Mouse (Mus musculus): ENCODE data around the gene Myo16.
A peak's percentile ranks its signal among the peaks of the same experiment; 100 is the strongest.

Gene Myo16

DNA sequence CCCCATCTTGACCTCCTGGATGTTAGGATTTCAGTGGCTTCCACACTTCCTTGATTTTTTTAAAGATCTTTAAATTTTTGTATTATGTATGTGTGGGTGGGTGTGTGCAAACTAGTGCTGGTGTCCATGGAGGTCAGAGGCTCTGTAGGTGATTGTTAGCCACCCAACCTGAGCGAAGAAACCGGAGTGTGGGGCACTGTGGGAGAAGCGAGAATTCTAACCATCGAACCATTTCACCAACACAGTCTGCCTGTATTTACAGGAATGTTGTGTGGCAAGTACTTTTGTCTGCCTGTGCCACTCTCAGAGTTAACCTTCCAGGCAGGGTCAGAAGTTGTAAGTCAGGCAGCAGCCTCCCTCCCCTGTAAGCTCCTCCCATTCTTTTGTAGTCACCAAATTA lies 22.3 kb downstream of the Myo16 start:
- DNase-seq (ENCODE audit: low read depth, low spot score): peak; percentile 53

DNA sequence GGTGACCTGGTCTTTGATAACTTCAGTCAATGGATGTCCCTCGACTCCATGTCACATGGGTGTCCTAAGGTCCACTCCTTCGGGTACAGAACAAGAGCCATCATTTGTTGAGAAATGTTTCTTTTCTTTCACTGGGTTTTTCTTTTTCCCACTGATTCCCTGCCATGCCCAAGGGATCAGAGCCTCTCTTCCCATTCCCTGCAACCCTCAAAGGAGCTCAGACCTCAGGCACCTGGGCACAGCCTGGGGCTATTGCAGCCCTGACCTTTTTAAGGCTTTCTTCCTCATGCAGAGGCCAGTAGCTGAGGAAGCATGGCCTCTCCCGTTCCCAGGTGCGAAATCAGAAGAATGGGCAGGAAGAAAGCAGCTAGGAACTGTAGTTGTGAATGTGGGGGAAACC lies 23.4 kb downstream of the Myo16 start:
- no peak for DNase-seq (ENCODE audit: low read depth, low spot score)

- DNase-seq (ENCODE audit: low read depth, low spot score): no peak
These were observed 25.3 kb downstream of the Myo16 start for GRCm38 (mm10) chr8:10178986-10179385.

- DNase-seq (ENCODE audit: low read depth, low spot score): no peak
These were observed 36.9 kb downstream of the Myo16 start for GRCm38 (mm10) chr8:10190607-10191006.

DNA sequence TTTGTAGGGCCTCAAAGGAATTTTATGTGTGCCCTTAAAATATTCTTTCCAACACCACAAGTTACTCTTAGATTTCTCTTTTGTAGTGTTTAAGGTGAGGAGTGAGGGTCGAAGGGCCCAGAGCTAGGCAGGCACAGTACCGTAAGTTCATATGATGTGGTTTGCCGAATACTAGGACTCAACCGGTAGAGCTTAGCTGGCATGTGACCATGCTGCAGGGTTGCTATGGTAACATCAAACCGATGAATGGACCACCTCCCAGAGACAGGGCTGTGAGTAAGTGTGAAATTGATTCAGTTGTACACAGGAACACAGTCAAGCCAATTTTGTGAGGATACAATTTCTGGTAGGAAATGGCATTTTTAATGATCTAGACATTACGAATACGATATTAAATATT lies 44.5 kb downstream of the Myo16 start:
- no peak for DNase-seq (ENCODE audit: low read depth, low spot score)

GRCm38 (mm10) chr8:10199301-10199700 lies 45.6 kb downstream of the Myo16 start:
- DNase-seq (ENCODE audit: low read depth, low spot score): no peak

- peak; percentile 63 for DNase-seq (ENCODE audit: low read depth, low spot score)
These were observed 46.3 kb downstream of the Myo16 start for GRCm38 (mm10) chr8:10200042-10200441.

DNA sequence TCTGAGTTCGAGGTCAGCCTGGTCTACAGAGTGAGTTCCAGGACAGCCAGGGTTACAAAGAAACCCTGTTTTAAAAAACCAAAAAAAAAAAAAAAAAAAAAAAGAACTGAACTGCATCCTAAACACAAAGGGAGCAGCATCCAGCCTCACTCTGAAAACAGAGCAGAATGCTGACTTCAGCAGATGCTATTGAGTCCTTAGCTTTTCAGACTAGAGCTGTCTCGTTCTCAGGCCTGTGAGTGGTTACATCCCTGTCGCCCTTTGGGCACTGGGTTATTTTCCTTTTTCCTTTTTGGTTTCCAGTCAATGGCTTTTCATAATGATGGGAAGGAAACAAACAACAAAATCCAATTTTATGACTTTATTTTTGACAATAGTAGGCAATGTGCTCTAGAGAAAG lies 61.3 kb downstream of the Myo16 start:
- DNase-seq (ENCODE audit: low read depth, low spot score): no peak

- peak; percentile 21 for DNase-seq (ENCODE audit: low read depth, low spot score)
These were observed 66.1 kb downstream of the Myo16 start for GRCm38 (mm10) chr8:10219761-10220276.

- no peak for DNase-seq (ENCODE audit: low read depth, low spot score)
These were observed 69.1 kb downstream of the Myo16 start for GRCm38 (mm10) chr8:10222770-10223169.

- DNase-seq (ENCODE audit: low read depth, low spot score): no peak
These were observed 70.0 kb downstream of the Myo16 start for GRCm38 (mm10) chr8:10223528-10224194.

DNA sequence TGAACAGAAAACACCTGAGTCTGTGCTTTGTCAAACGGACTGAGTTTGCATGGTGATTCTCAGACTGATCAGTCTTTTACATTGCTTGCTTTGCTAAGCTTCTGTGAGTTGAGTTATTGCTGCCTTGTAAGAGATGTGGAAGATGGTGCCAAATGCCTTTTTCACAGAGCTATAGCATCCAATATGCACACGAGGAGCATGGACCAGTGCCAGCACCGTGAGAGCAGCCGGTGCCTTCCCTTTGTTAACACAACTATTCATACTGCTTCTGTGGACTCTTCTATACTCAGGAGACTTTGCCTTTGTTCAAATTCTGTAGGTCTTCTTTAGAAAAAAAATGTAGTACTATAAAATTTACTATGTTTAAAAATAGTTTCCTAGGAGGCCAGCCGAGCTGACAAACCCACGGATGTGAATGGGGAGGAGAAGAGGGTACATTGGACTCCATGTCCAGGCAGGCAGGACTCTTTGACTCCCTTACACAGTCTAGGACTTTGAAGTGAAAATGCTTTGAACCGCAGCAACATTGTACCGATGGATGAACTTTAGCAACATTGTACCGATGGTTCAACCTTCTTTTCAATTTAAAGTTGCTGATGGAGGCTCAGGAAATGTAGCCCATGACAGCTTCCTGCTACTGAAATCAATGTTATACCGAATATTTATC lies 70.7 kb downstream of the Myo16 start:
- DNase-seq (ENCODE audit: low read depth, low spot score): no peak

DNA sequence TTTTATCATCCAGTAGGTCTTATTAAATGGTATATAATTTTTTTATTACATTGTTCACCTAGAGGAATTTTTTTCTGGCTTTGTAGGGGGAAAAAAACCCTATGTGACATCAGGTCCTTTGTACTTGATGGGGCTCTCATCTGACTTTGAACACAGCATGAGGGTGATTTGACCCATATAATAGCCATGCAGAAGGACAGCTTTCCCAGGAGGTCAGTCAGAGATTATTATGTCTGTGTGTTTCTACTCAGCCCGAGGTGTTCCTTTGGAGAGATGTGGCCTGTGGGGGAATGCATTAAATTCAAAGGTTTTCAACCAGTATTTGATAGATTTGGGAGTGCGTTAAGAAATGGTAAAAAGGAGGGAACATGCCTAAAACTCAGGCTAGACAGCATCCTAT lies 71.3 kb downstream of the Myo16 start:
- DNase-seq (ENCODE audit: low read depth, low spot score): no peak

- peak; percentile 72 for DNase-seq (ENCODE audit: low read depth, low spot score)
These were observed 77.1 kb downstream of the Myo16 start for GRCm38 (mm10) chr8:10230746-10231369.

GRCm38 (mm10) chr8:10234516-10234915 lies 80.8 kb downstream of the Myo16 start:
- DNase-seq (ENCODE audit: low read depth, low spot score): no peak

GRCm38 (mm10) chr8:10243344-10243743 lies 89.6 kb downstream of the Myo16 start:
- no peak for DNase-seq (ENCODE audit: low read depth, low spot score)

- DNase-seq (ENCODE audit: low read depth, low spot score): peak; percentile 54
These were observed 95.4 kb downstream of the Myo16 start for GRCm38 (mm10) chr8:10249156-10249555.

GRCm38 (mm10) chr8:10255741-10256140 lies 102.0 kb downstream of the Myo16 start:
- DNase-seq (ENCODE audit: low read depth, low spot score): no peak

- DNase-seq (ENCODE audit: low read depth, low spot score): no peak
These were observed 102.9 kb downstream of the Myo16 start for GRCm38 (mm10) chr8:10256563-10256962.

DNA sequence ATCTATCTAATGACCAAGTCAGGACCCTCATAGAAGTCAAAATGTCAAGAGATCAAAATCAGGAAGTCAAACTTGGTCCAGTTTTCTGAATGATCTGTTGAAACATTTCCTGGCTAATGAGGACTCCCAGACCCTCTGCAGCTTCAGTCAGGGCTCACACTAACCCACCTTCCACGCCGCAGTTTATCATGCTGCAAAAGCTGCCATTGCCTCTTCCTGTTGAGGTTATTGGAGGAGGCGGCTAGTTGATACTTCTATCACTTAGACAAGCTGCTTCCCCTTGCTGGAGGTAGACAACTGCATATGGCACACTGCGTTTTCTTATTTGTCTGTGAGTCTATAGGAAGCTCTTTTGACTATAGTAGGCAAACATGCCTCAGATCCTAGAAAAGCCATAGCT lies 116.4 kb downstream of the Myo16 start:
- DNase-seq (ENCODE audit: low read depth, low spot score): no peak

- DNase-seq (ENCODE audit: low read depth, low spot score): no peak
These were observed 138.9 kb downstream of the Myo16 start for GRCm38 (mm10) chr8:10292600-10292999.

DNA sequence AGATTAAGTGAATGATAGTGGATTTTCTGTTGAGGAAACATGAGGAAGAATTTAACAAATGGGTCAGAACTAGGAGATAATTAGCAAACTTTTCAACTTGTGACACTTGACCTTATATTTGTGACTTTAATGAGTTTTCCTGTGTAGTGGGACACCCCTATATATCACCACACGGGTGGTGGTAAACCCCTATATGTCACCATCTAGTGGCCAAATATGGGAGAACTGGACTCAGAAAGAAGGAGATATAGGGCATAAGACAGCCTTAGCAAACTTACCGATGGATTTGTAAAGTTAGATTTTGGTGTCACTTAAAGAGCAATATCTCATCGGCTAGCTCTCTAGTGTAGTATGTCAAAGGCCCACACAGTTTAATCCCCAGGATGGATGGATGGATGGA lies 147.1 kb downstream of the Myo16 start:
- DNase-seq (ENCODE audit: low read depth, low spot score): no peak

DNA sequence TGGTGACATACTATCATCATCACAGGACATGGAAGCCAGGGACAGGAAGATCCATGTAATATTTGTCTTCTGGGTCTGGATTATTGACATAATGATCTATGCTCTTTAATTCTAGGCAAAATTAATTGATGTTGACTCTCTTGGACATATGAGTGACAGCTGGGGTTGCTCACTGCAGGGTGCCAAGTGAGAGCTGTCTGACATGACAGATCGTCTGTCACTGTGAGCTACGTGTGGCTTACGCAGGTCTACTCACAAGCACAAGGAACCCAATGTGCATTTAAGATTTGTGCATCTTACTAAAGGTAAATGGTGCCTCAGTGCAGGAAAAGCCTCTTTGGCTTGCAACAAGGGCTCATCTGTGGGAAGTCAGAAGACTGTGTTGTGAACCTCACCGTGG lies 149.3 kb downstream of the Myo16 start:
- DNase-seq (ENCODE audit: low read depth, low spot score): no peak
